Mouse (Mus musculus): Measurements from ENCODE around the gene Cplx1. TPM values are rescaled to one million over a fixed set of nuclear protein-coding genes. Genes with fewer than 3 reads are reported as not detected.

Gene Cplx1
- 0.11 and 0.21 TPM in 2 replicates for polyA plus RNA-seq (2015; fragmentation: Nextera tagmentation; extraction: Ambion mirVana)

GRCm38 (mm10) chr5:108549489-108550206 is at the start of gene Cplx1:
Gene Cplx1, minus strand, starts transcription at chr5:108550024.

Other genes starting within 250 kb of the Cplx1 start
- gene Pigg, start 237.4 kb downstream of the Cplx1 start, polyA plus RNA-seq (2015; fragmentation: Nextera tagmentation; extraction: Ambion mirVana): 3.2 and 3.5 TPM in 2 replicates
- 0.07 TPM in 1 of 2 replicates, not detected in the other for gene Gm42517, start 182.1 kb downstream of the Cplx1 start, polyA plus RNA-seq (2015; fragmentation: Nextera tagmentation; extraction: Ambion mirVana)
- gene Pde6b, start 161.6 kb downstream of the Cplx1 start, polyA plus RNA-seq (2015; fragmentation: Nextera tagmentation; extraction: Ambion mirVana): 0.15 TPM in 1 of 2 replicates, not detected in the other
- gene Atp5k, start 115.6 kb downstream of the Cplx1 start, polyA plus RNA-seq (2015; fragmentation: Nextera tagmentation; extraction: Ambion mirVana): 1,042 and 1,105 TPM in 2 replicates
- 1.2 and 1.3 TPM in 2 replicates for gene Mfsd7a, start 101.1 kb downstream of the Cplx1 start, polyA plus RNA-seq (2015; fragmentation: Nextera tagmentation; extraction: Ambion mirVana)
- 18.0 and 22.5 TPM in 2 replicates for gene Pcgf3, start 88.8 kb downstream of the Cplx1 start, polyA plus RNA-seq (2015; fragmentation: Nextera tagmentation; extraction: Ambion mirVana)
- gene Gak, start 79.7 kb upstream of the Cplx1 start, polyA plus RNA-seq (2015; fragmentation: Nextera tagmentation; extraction: Ambion mirVana): 16.2 and 16.5 TPM in 2 replicates
- gene Tmem175, start 79.7 kb upstream of the Cplx1 start, polyA plus RNA-seq (2015; fragmentation: Nextera tagmentation; extraction: Ambion mirVana): 14.6 and 15.1 TPM in 2 replicates
- 13.5 and 15.5 TPM in 2 replicates for gene Idua, start 110.3 kb upstream of the Cplx1 start, polyA plus RNA-seq (2015; fragmentation: Nextera tagmentation; extraction: Ambion mirVana)
- 2.9 and 3.0 TPM in 2 replicates for gene Dgkq, start 119.6 kb upstream of the Cplx1 start, polyA plus RNA-seq (2015; fragmentation: Nextera tagmentation; extraction: Ambion mirVana)
- gene Slc26a1, start 125.5 kb upstream of the Cplx1 start, polyA plus RNA-seq (2015; fragmentation: Nextera tagmentation; extraction: Ambion mirVana): 0.15 and 0.21 TPM in 2 replicates
- gene Fgfrl1, start 142.4 kb upstream of the Cplx1 start, polyA plus RNA-seq (2015; fragmentation: Nextera tagmentation; extraction: Ambion mirVana): 117 and 158 TPM in 2 replicates
- not detected in 2 replicates for gene Rnf212, start 225.0 kb upstream of the Cplx1 start, polyA plus RNA-seq (2015; fragmentation: Nextera tagmentation; extraction: Ambion mirVana)
- not detected in 2 replicates for gene Tmed11, start 245.3 kb upstream of the Cplx1 start, polyA plus RNA-seq (2015; fragmentation: Nextera tagmentation; extraction: Ambion mirVana)